Mouse (Mus musculus) layer of hippocampus, adult 2 months (tissue): ENCODE results near the gene Rab5if. TPM values are rescaled to one million over a fixed set of nuclear protein-coding genes. Genes with fewer than 3 reads are reported as not detected.
"Not testable (repeated sequence)": the region's sequence is repeated elsewhere in the genome, so short reads cannot be mapped to it uniquely, and the experiment has no call there.

Experiments used
- DNase-seq, 2 experiments: peaks; one replicate each; pipeline ENCODE4 v3.0.0; 2022; ENCODE audit warnings: low spot score in 2 of 2
- H3K27ac ChIP-seq: fragments of 200-600 bp; 2 replicates; pipeline ENCODE4 v1.8.1; 2022
- H3K4me3 ChIP-seq: fragments of 200-600 bp; 2 replicates; pipeline ENCODE4 v1.8.1; 2022; ENCODE audit warnings: mild to moderate bottlenecking
- CTCF ChIP-seq: fragments of 200-600 bp; conservative IDR thresholded peaks from 2 replicates; pipeline ENCODE4 v1.8.1; 2022; ENCODE audit warnings: antibody characterized with exemption, mild to moderate bottlenecking, moderate library complexity
- total RNA-seq, 2 experiments: library from RNA; stranded (reverse); gene quantifications; 2 replicates each; pipeline ENCODE4 v1.2.3; 2021

The Rab5if gene
- total RNA-seq, 2 experiments from 2014 or later: 89.3 to 92.1 TPM

DNA sequence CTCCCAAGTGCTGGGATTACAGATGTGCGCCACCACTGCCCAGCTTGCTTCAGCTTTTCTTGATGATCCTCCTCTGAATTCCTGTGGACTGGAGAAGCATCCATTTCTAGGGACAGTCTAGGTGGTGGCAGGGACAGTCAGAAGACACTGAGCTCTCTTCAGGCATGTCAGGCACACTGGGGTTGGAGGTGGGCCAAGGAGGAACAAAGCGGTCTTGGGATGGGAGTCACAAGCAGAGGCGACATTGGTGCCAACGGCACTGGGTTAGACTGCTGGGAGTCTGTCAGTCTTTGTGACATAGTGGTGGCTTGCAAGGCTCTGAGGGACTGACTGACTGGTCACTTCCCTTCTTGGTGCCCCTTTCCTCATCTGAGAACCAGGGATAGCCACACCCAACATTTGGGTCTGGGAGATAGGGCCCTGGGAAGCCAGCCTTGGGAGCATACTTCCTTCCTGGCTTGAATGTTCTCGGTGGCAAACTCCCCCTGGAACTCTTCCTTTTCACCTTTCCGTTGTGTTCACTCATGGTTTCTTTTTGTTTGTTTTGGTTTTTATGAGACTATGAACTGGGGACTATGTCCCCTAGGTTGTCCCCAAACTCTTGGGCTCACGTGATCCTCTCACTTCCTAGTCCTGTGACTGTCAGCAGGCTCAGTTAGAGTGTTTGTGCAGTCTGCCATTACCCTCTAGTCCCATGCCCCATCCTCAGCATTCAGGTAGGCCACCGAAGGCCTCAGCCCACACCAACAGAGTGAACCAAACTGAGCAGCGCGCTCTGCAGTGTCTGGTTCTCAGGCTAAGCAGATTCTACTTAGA is 21.7 kb downstream of the Rab5if start:
- no peak overlapping the region for H3K27ac ChIP-seq
- no peak overlapping the region for H3K4me3 ChIP-seq
- no peak for DNase-seq
- no peak for TF ChIP-seq CTCF

- not testable (repeated sequence) for H3K4me3 ChIP-seq, DNase-seq, H3K27ac ChIP-seq
- TF ChIP-seq CTCF: peak; percentile 13; the same call in 1 of the 2 replicates
Measured at GRCm38 (mm10) chr2:156885666-156886065, 22.7 kb downstream of the Rab5if start.

DNA sequence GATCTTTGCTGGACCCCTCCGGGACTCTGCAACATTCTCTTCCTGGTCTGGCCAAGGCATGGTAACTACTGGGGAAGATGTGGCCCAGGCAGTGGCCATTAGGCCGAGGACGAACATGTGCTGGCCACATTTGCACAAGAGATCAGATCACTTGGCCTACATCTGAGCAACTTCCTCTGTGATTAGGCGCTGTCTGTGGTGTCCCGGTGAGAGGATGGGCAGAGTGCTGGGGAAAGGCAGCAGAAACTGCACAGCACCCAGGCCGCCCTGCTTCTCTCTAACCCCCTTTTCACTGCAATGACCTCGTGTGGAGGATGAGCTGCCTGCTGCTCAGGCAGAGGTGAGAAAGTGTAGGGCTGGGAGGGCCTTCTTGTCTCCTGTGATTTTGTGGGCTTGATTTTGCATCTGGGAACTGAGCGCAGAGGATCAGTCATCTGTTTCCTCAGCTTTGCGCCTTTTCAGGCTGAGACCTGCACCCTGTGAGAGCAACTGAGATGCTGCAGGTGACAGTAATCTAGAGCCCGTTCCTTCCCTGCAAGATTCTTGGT is 23.2 kb downstream of the Rab5if start:
- Histone ChIP-seq H3K27ac (no peak overlapping the region), H3K4me3 (no peak overlapping the region)
- DNase-seq: no peak
- TF ChIP-seq CTCF: no peak

GRCm38 (mm10) chr2:156887017-156887416 is 24.1 kb downstream of the Rab5if start, which contains the start of gene Sla2:
TSS of gene Sla2 (minus strand) at chr2:156887192.
- TF ChIP-seq CTCF: no peak
- no peak for DNase-seq
- Histone ChIP-seq H3K27ac (no peak within 1 kb of the TSS), H3K4me3 (no peak within 1 kb of the TSS)

- TF ChIP-seq CTCF: no peak
- Histone ChIP-seq H3K27ac (no peak overlapping the region), H3K4me3 (no peak overlapping the region)
- no peak for DNase-seq
Measured at GRCm38 (mm10) chr2:156888490-156888889, 25.6 kb downstream of the Rab5if start.

DNA sequence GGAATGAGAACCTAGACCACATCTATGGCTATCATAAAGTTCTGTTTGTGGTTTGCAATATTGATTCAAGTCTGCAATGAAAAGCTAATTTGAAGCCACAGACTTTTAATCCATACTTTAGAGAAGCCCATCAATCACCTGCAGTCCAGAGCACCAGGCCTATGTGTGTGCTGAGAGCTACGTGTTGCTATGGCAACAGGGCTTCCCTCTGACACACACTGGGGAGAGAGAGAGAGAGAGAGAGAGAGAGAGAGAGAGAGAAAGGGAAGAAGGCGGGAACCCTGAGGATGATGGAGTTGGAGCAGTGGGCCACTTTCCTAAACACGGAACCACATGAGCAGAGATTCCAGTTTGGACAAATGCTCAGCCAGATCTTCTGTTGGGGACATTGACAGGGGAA is 29.3 kb downstream of the Rab5if start:
- DNase-seq: no peak
- no peak overlapping the region for H3K4me3 ChIP-seq
- no peak for TF ChIP-seq CTCF
- no peak overlapping the region for H3K27ac ChIP-seq

DNA sequence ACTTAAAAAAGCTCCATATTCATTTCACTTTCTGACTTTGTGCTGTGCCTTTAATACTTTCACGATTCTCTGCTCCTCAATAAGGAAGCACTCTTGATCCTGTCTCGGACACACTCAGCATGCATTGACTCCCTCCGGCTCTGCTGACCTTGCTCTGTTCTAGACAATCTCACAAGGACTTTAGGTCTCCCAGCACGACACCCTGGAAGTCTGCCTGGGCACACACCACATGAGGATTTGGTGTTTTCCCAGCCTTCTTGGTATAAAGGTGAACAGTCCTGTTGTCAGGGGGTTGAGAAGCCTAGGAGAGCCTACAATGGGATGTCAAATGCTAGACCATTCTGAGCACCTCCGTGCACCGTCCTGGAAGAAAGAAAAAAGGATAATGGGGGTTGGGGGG is 29.9 kb downstream of the Rab5if start:
- Histone ChIP-seq H3K4me3 (no peak overlapping the region), H3K27ac (no peak overlapping the region)
- no peak for DNase-seq
- no peak for TF ChIP-seq CTCF

DNA sequence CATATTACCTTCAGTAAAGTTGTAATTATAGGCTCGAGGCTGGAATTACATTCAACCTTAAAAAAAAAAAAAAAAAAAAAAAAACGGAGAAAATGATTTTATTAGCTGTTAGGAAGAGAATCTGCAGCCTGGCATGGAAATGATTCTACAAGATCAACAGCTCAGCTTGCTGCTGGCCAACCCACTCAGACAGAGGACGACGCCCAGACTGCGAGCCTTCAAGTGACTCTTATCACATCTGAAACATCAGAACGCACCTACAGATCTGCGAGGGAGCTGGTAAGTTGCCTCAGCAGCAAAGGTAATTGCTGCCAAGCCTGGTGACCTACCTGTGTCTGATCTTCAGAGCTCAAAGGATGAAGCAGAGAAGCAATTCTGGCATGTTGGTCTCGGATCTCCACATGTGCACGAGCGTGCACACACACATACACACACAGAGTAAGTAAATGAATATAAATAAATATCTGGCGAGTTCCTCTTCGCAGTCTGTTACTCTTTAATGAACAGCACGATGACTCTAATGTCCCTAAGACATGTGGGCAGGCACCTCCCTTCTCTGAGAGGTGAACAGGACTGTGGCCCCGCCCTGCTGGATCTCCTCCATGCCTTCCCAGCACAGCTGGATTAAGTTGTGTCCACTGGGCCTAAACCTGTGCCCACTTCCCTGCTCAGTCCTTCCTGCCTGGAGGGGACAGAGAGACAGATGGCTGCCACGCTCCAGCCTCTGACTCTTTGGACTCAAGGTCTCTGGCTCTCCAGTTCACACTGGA is 31.8 kb downstream of the Rab5if start:
- no peak overlapping the region for H3K4me3 ChIP-seq
- no peak overlapping the region for H3K27ac ChIP-seq
- TF ChIP-seq CTCF: no peak
- DNase-seq: no peak

DNA sequence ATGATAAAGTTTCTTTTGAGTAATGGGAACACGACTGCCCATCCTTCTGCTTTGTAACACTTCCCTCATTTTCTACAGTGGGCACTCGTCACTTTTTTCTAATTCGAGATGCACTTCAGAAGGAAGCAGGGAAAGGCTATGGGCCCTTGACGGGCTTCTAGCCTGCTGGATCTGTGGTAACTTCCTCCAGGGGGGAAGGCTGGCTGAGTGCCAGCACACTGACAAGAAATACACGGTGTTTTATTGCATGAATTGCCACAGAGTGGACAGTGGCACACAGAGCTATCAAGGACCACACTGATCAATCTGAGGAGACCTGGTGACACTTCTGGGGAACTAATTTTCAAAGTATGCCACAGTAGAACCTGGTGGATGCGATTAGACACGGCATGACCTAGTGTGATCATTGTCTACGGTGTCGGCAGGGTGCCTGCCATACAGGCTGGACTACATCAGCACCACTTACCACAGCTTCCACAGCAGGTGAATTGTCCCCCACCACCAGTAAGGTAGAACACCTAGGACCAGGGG is 33.5 kb downstream of the Rab5if start:
- no peak for DNase-seq
- H3K4me3 ChIP-seq: no peak overlapping the region
- no peak for TF ChIP-seq CTCF
- H3K27ac ChIP-seq: peak overlapping the region; percentile 86; the same call in 1 of the 2 replicates

DNA sequence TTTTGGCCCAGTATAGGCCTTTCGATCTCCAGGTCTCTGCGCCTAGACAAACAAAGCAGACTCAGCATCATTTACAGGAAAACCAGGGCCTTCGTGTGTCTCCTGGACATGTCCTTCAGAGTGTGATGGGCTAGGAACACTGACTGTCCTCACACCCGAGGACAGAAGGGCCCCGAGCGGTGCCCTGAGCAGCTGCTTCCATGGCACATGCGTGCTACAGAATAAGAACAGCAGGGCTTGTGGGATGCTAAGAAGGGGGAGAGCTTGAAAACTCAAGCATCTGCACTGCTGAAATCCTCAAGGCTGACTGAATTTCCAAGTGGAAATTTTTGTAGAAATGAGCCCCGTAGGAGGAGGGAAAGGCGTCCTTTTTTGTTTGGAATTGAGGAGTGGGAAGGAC is 34.1 kb downstream of the Rab5if start:
- TF ChIP-seq CTCF: no peak
- peak; percentile 23 to 44 for DNase-seq
- Histone ChIP-seq H3K4me3 (no peak overlapping the region), H3K27ac (peak overlapping the region; percentile 86)

- no peak for TF ChIP-seq CTCF
- DNase-seq: no peak
- Histone ChIP-seq H3K27ac (peak overlapping the region; percentile 86; the same call in 1 of the 2 replicates), H3K4me3 (no peak overlapping the region)
Measured at GRCm38 (mm10) chr2:156898374-156898773, 35.4 kb downstream of the Rab5if start.

DNA sequence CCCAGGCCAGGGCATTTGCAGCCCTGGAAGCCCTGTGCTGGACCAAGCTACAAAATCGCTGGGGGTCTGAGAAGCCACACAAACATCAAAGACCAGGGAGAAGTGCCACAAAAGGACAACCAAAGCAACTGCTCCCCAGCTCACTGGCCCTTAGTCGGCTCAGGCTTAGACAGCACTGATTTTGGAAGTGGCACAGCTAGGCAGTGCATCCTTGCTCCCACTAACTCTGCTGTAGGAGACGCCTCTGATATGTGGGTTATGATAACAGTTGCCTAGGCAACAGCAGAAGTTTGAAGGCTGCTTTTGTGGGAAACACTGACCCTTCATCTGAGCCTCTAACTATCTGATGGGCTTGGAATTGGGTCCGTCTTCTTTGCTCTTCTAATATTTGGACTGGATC is 36.3 kb downstream of the Rab5if start:
- Histone ChIP-seq H3K27ac (peak overlapping the region; percentile 18; the same call in 1 of the 2 replicates), H3K4me3 (no peak overlapping the region)
- no peak for DNase-seq
- TF ChIP-seq CTCF: no peak

- Histone ChIP-seq H3K4me3 (no peak overlapping the region), H3K27ac (no peak overlapping the region)
- DNase-seq: no peak
- TF ChIP-seq CTCF: no peak
Measured at GRCm38 (mm10) chr2:156901344-156901743, 38.4 kb downstream of the Rab5if start.
